Mouse (Mus musculus): ENCODE results near the gene Casp9. TPM values are rescaled to one million over a fixed set of nuclear protein-coding genes. Genes with fewer than 3 reads are reported as not detected.

The Casp9 gene
- total and polyA plus RNA-seq, 3 experiments: 2.8 to 6.4 TPM; not detected in 1

GRCm38 (mm10) chr4:141796954-141797353, 3.5 kb downstream of the Casp9 start:
- H3K36me3 ChIP-seq (ENCODE audit: control insufficient read depth in 1 of 2, insufficient read depth in 2 of 2, low read length in 2 of 2): peaks cover 0 to 4% of the 10 kb centered on the region in 2 experiments; a peak in 1 of 4 replicates
- no peak for DNase-seq (ENCODE audit: low read depth, low spot score)
- TF ChIP-seq JUND (IDR thresholded peaks at IDR 0.05; ENCODE audit: low read depth, low read length): no peak
- no peak for TF ChIP-seq ZKSCAN1 (IDR thresholded peaks at IDR 0.05; ENCODE audit: low read depth, low read length)
- no peak for TF ChIP-seq CTCF (IDR thresholded peaks at IDR 0.05 in 2 of 3, conservative IDR thresholded peaks at IDR 0.05 in 1 of 3; ENCODE audit: control insufficient read depth in 1 of 3, insufficient read depth in 1 of 3, low read depth in 2 of 3, low read length in 3 of 3, poor library complexity in 1 of 3, severe bottlenecking in 1 of 3)
- TF ChIP-seq UBTF (IDR thresholded peaks at IDR 0.05; ENCODE audit: borderline replicate concordance, insufficient read depth, low read depth, low read length): no peak
- TF ChIP-seq ZC3H11A (IDR thresholded peaks at IDR 0.05; ENCODE audit: low read depth, low read length): no peak
- TF ChIP-seq EP300 (IDR thresholded peaks at IDR 0.05; ENCODE audit: low read depth in 1 of 2, low read length in 2 of 2): no peak
- no peak for TF ChIP-seq MAX (IDR thresholded peaks at IDR 0.05; ENCODE audit: low read length)
- no peak for TF ChIP-seq GABPA (IDR thresholded peaks at IDR 0.05; ENCODE audit: low read depth, low read length)
- no peak for TF ChIP-seq MYB (IDR thresholded peaks at IDR 0.05; ENCODE audit: low read depth, low read length)
- TF ChIP-seq ELF1 (IDR thresholded peaks at IDR 0.05; ENCODE audit: low read depth, low read length): no peak
- no peak for TF ChIP-seq MEF2A (IDR thresholded peaks at IDR 0.05; ENCODE audit: extremely low read depth, insufficient replicate concordance, low read depth, low read length, poor library complexity, severe bottlenecking)
- no peak overlapping the region for H3K27ac ChIP-seq (ENCODE audit: control insufficient read depth, low read depth, low read length)
- H3K79me2 ChIP-seq (ENCODE audit: control insufficient read depth, insufficient read depth, low read length, poor library complexity): no peaks in the 10 kb centered on the region; the same call in 1 of the 2 replicates
- H3K4me1 ChIP-seq (ENCODE audit: control insufficient read depth in 1 of 2, insufficient read depth in 2 of 2, low read length in 2 of 2): peaks cover 0 to 5% of the 10 kb centered on the region in 2 experiments; a peak in 2 of 4 replicates
- no peak overlapping the region for H3K9ac ChIP-seq (ENCODE audit: control insufficient read depth, low read depth, low read length, poor library complexity, severe bottlenecking)
- no peaks in the 10 kb centered on the region for H3K27me3 ChIP-seq (ENCODE audit: control insufficient read depth in 1 of 2, insufficient read depth in 2 of 2, low read length in 2 of 2)
- no peaks in the 10 kb centered on the region for H3K9me3 ChIP-seq (replicated peaks; ENCODE audit: insufficient read depth, low read length)
- no peak overlapping the region for H3K4me3 ChIP-seq (ENCODE audit: control insufficient read depth in 1 of 2, insufficient read depth in 1 of 2, low read depth in 2 of 2, low read length in 2 of 2)

- no peak overlapping the region for H3K4me3 ChIP-seq (ENCODE audit: control insufficient read depth in 1 of 2, insufficient read depth in 1 of 2, low read depth in 2 of 2, low read length in 2 of 2)
- no peak for DNase-seq (ENCODE audit: low read depth, low spot score)
Measured at GRCm38 (mm10) chr4:141797545-141797944, 4.1 kb downstream of the Casp9 start.

GRCm38 (mm10) chr4:141804105-141804504, 10.7 kb downstream of the Casp9 start:
- no peaks in the 10 kb centered on the region for H3K79me2 ChIP-seq (ENCODE audit: control insufficient read depth, insufficient read depth, low read length, poor library complexity)
- H3K9ac ChIP-seq (ENCODE audit: control insufficient read depth, low read depth, low read length, poor library complexity, severe bottlenecking): no peak overlapping the region
- H3K9me3 ChIP-seq (replicated peaks; ENCODE audit: insufficient read depth, low read length): no peaks in the 10 kb centered on the region
- no peaks in the 10 kb centered on the region for H3K4me1 ChIP-seq (ENCODE audit: control insufficient read depth in 1 of 2, insufficient read depth in 2 of 2, low read length in 2 of 2)
- H3K36me3 ChIP-seq (ENCODE audit: control insufficient read depth in 1 of 2, insufficient read depth in 2 of 2, low read length in 2 of 2): no peaks in the 10 kb centered on the region
- H3K27ac ChIP-seq (ENCODE audit: control insufficient read depth, low read depth, low read length): no peak overlapping the region
- no peaks in the 10 kb centered on the region for H3K27me3 ChIP-seq (ENCODE audit: control insufficient read depth in 1 of 2, insufficient read depth in 2 of 2, low read length in 2 of 2)
- no peak overlapping the region for H3K4me3 ChIP-seq (ENCODE audit: control insufficient read depth in 1 of 2, insufficient read depth in 1 of 2, low read depth in 2 of 2, low read length in 2 of 2)
- DNase-seq (ENCODE audit: low read depth, low spot score): peak; percentile 56
- TF ChIP-seq MAFK (IDR thresholded peaks at IDR 0.05; ENCODE audit: borderline replicate concordance, low read depth, low read length) (no peak), SIN3A (IDR thresholded peaks at IDR 0.05; ENCODE audit: low read length) (no peak), JUND (IDR thresholded peaks at IDR 0.05; ENCODE audit: low read depth, low read length) (no peak), GATA1 (IDR thresholded peaks at IDR 0.05; ENCODE audit: low read depth, low read length) (no peak), CTCF (IDR thresholded peaks at IDR 0.05 in 2 of 3, conservative IDR thresholded peaks at IDR 0.05 in 1 of 3; ENCODE audit: control insufficient read depth in 1 of 3, insufficient read depth in 1 of 3, low read depth in 2 of 3, low read length in 3 of 3, poor library complexity in 1 of 3, severe bottlenecking in 1 of 3) (peak; percentile 6 to 45 (median 44); a peak in 4 of 6 replicates), ZKSCAN1 (IDR thresholded peaks at IDR 0.05; ENCODE audit: low read depth, low read length) (no peak), RAD21 (IDR thresholded peaks at IDR 0.05; ENCODE audit: low read depth, low read length) (peak; percentile 24), POLR2AphosphoS2 (IDR thresholded peaks at IDR 0.05; ENCODE audit: low read length) (no peak), GABPA (IDR thresholded peaks at IDR 0.05; ENCODE audit: low read depth, low read length) (no peak), TBP (IDR thresholded peaks at IDR 0.05; ENCODE audit: low read depth, low read length) (no peak), POLR2A (IDR thresholded peaks at IDR 0.05; ENCODE audit: control insufficient read depth in 1 of 2, insufficient read depth in 1 of 2, low read depth in 1 of 2, low read length in 2 of 2, poor library complexity in 1 of 2) (no peak), TAL1 (IDR thresholded peaks at IDR 0.05; ENCODE audit: low read length) (no peak), SMC3 (IDR thresholded peaks at IDR 0.05; ENCODE audit: low read depth, low read length) (peak; percentile 45), ZNF384 (IDR thresholded peaks at IDR 0.05; ENCODE audit: low read depth, low read length) (peak; percentile 71), ETS1 (IDR thresholded peaks at IDR 0.05; ENCODE audit: low read depth, low read length) (no peak), USF2 (IDR thresholded peaks at IDR 0.05; ENCODE audit: borderline replicate concordance in 1 of 2, insufficient read depth in 1 of 2, low read depth in 1 of 2, low read length in 2 of 2) (no peak), CHD2 (IDR thresholded peaks at IDR 0.05; ENCODE audit: low read length) (no peak)

More at GRCm38 (mm10) chr4:141797545-141797944, 4.1 kb downstream of the Casp9 start:
- H3K9ac ChIP-seq (ENCODE audit: control insufficient read depth, low read depth, low read length, poor library complexity, severe bottlenecking): no peak overlapping the region
- no peaks in the 10 kb centered on the region for H3K27me3 ChIP-seq (ENCODE audit: control insufficient read depth in 1 of 2, insufficient read depth in 2 of 2, low read length in 2 of 2)
- H3K27ac ChIP-seq (ENCODE audit: control insufficient read depth, low read depth, low read length): no peak overlapping the region
- no peak for TF ChIP-seq ZMIZ1 (IDR thresholded peaks at IDR 0.05; ENCODE audit: low read depth, low read length)
- no peak for TF ChIP-seq USF1 (IDR thresholded peaks at IDR 0.05; ENCODE audit: low read depth, low read length)
- no peak for TF ChIP-seq E2F4 (IDR thresholded peaks at IDR 0.05; ENCODE audit: borderline replicate concordance, low read depth, low read length)
- TF ChIP-seq ZC3H11A (IDR thresholded peaks at IDR 0.05; ENCODE audit: low read depth, low read length): no peak
- no peak for TF ChIP-seq SIN3A (IDR thresholded peaks at IDR 0.05; ENCODE audit: low read length)
- no peaks in the 10 kb centered on the region; a peak in 2 of 4 replicates for H3K4me1 ChIP-seq (ENCODE audit: control insufficient read depth in 1 of 2, insufficient read depth in 2 of 2, low read length in 2 of 2)
- H3K36me3 ChIP-seq (ENCODE audit: control insufficient read depth in 1 of 2, insufficient read depth in 2 of 2, low read length in 2 of 2): peaks cover 0 to 2% of the 10 kb centered on the region in 2 experiments; a peak in 1 of 4 replicates
- H3K79me2 ChIP-seq (ENCODE audit: control insufficient read depth, insufficient read depth, low read length, poor library complexity): no peaks in the 10 kb centered on the region; the same call in 1 of the 2 replicates
- H3K9me3 ChIP-seq (replicated peaks; ENCODE audit: insufficient read depth, low read length): no peaks in the 10 kb centered on the region
